Mouse (Mus musculus) telencephalon, adult 2 months (tissue): Measurements from ENCODE around the gene Recql5.
A peak's percentile ranks its signal among the peaks of the same experiment; 100 is the strongest.

Experiments
- DNase-seq: peaks from one replicate; pipeline ENCODE4 v3.0.0-alpha.2; 2011; ENCODE audit warnings: low read depth, low spot score

Gene Recql5

GRCm38 (mm10) chr11:115939690-115940329 lies 6.5 kb upstream of the Recql5 start:
- DNase-seq, result peak; percentile 50

GRCm38 (mm10) chr11:115933747-115934110 lies 452 bp upstream of the Recql5 start:
- DNase-seq, result no peak

GRCm38 (mm10) chr11:115931235-115931634 lies 2.0 kb downstream of the Recql5 start:
- DNase-seq, result no peak

- no peak for DNase-seq
Measured at GRCm38 (mm10) chr11:115929818-115930217, 3.5 kb downstream of the Recql5 start.

GRCm38 (mm10) chr11:115929031-115929430 lies 4.2 kb downstream of the Recql5 start:
- no peak for DNase-seq

- DNase-seq, result no peak
Measured at GRCm38 (mm10) chr11:115921986-115922385, 11.3 kb downstream of the Recql5 start.

GRCm38 (mm10) chr11:115920110-115920818 lies 13.0 kb downstream of the Recql5 start:
- no peak for DNase-seq

- DNase-seq, result no peak
Measured at GRCm38 (mm10) chr11:115919073-115919472, 14.2 kb downstream of the Recql5 start.

- no peak for DNase-seq
Measured at GRCm38 (mm10) chr11:115918637-115919036, 14.6 kb downstream of the Recql5 start.

GRCm38 (mm10) chr11:115916579-115916978 lies 16.7 kb downstream of the Recql5 start:
- no peak for DNase-seq

- DNase-seq, result no peak
Measured at GRCm38 (mm10) chr11:115911632-115912376, 21.5 kb downstream of the Recql5 start, which contains the start of gene Smim6. Gene Smim6 (plus strand): TSS chr11:115912017.

GRCm38 (mm10) chr11:115911134-115911561 lies 22.1 kb downstream of the Recql5 start:
- no peak for DNase-seq

- DNase-seq, result no peak
Measured at GRCm38 (mm10) chr11:115906521-115906920, 26.8 kb downstream of the Recql5 start.

GRCm38 (mm10) chr11:115906116-115906515 lies 27.2 kb downstream of the Recql5 start:
- DNase-seq, result no peak

- peak; percentile 19 for DNase-seq
Measured at GRCm38 (mm10) chr11:115904956-115905790, 28.1 kb downstream of the Recql5 start.

GRCm38 (mm10) chr11:115904231-115904955 lies 28.9 kb downstream of the Recql5 start:
- no peak for DNase-seq

- no peak for DNase-seq
Measured at GRCm38 (mm10) chr11:115903384-115904230, 29.7 kb downstream of the Recql5 start.

GRCm38 (mm10) chr11:115902831-115903230 lies 30.4 kb downstream of the Recql5 start:
- DNase-seq, result no peak

- no peak for DNase-seq
Measured at GRCm38 (mm10) chr11:115902177-115902576, 31.1 kb downstream of the Recql5 start.
